Mouse (Mus musculus): ENCODE measurements around the gene Grk4. TPM values are rescaled to one million over a fixed set of nuclear protein-coding genes. Genes with fewer than 3 reads are reported as not detected.

The Grk4 gene
- 2.7 TPM in 2 replicates for total RNA-seq (2023)

DNA sequence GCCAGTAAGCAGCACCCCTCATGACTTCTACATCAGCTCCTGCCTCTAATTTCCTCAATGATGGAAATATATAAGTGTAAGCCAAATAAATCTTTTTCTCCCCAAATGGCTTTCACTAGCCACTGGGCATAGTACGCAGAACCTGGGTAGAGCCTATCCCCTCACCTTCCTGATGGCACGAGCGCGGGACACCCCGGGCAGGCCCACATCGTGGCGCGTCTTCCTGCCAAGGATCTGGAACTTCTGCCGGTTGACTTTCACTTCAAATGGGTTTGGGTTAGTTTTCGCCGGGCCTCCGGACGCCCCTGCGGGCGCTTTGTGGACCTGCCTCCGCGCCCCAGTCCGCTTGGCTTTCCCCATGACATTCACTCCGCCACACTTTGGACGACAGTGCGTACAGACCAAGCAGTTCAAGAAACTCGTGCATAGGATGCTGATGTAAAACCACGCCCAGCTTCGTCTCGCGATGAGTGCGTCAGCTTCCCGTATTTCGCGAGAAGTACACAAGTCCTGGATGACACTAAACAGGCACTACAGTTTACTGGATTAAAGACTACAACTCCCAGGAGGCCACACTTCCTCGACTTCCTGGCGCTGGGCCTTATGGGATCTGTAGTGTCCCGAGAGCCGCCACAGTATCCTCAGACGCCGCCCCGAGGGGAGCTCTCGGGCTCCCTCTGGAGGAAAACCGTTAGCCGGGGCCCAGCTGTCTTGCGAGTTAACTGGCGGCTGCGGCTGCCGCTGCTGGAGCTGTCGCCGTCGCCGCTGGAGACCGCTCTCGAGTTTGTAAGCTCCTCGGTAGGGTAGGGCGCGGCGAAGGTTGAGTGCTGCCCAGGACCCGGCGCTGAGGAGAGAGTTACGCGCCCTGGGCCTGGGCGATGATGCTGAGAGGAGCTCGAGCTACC, at the start of gene Grk4, which contains the start of gene Nop14:
TSS of gene Grk4 (plus strand) at position 694 of the 905 bp plus-strand sequence.
TSS of gene Nop14 (minus strand) at position 463 of the 905 bp plus-strand sequence.

DNA sequence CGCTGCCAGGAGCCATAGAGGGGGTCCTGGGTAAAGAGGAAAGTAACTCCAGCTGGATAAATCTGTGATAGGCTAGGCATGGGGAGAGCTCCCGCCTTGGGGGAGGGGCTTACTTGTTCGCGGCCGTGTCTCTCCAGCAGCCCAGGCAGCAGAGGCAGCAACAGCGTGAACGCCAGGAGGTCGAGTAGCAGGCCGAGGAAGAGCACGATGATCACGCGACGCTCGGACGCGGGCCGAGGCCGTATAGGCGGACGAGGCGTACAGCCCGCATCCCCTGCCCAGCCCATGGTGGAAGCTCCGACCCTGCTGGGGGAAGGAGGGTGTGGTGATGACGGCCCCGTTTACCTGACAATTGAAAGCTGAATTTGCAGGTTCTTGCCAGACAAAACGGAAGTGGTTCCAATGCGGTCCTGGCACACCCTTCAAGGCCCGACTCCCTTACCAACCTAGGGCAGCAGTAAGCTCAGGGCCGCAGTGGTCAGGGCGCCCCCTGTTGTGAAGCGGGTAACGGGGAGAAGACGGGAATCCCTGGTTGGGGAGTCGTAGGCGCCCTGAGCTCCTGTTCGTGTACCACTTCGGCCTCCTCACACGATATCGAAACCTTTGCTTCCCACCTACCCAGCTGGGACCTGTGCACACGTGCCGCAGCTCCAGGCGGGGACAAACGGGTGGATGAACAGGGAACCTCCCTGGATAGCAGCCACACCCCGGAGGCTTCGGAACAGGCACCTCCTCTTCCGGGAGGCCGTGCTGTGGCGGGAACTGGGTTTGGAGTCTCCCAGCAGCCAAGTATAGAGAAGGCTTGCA, 23.5 kb upstream of the Grk4 start, which contains the start of gene Mfsd10:
TSS of gene Mfsd10 (minus strand) at position 732 of the 807 bp plus-strand sequence.

DNA sequence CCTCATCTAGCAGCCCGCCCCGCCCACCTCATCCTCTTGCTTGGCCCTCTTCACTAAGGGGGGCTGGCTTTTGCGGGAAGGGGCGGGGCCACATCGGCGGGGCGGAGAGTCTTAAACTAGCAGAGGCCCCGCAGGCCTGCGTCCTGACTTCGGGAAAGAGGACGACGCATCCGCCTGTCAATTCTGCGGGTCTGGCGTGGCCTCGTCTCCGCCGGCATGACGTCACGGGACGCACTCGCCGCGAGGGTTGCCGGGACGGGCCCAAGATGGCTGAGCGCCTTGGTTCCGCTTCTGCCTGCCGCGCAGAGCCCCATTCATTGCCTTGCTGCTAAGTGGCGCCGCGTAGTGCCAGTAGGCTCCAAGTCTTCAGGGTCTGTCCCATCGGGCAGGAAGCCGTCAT, 101.3 kb downstream of the Grk4 start, which contains the start of gene Htt:
TSS of gene Htt (plus strand) at position 232 of the 400 bp plus-strand sequence.

Other genes with a start within 250 kb of the Grk4 start
- gene Tnip2, start 146.4 kb upstream of the Grk4 start, total RNA-seq (2023), result 15.0 and 18.3 TPM in 2 replicates
- gene Sh3bp2, start 134.5 kb upstream of the Grk4 start, total RNA-seq (2023), result 82.3 and 93.5 TPM in 2 replicates
- 187 and 193 TPM in 2 replicates for gene Add1, start 86.7 kb upstream of the Grk4 start, total RNA-seq (2023)
- 44.8 and 66.3 TPM in 2 replicates for gene Mfsd10, start 23.2 kb upstream of the Grk4 start, total RNA-seq (2023)
- 4.2 and 5.1 TPM in 2 replicates for gene Nop14, start 231 bp upstream of the Grk4 start, total RNA-seq (2023)
- gene Htt, start 101.4 kb downstream of the Grk4 start, total RNA-seq (2023), result 20.4 and 31.1 TPM in 2 replicates
- 0.73 and 1.2 TPM in 2 replicates for gene Msantd1, start 247.6 kb downstream of the Grk4 start, total RNA-seq (2023)